Mouse (Mus musculus): Measurements from ENCODE around the gene Col5a1. TPM values are rescaled to one million over a fixed set of nuclear protein-coding genes. Genes with fewer than 3 reads are reported as not detected.

Gene Col5a1
- polyA plus RNA-seq, 1 experiment from 2014 or later, result 0.03 TPM

GRCm38 (mm10) chr2:28037505-28038390 lies 151.5 kb downstream of the Col5a1 start:
- H3K79me2 ChIP-seq (ENCODE audit: inconsistent target), result no peaks in the 10 kb centered on the region
- no peak overlapping the region for H3K4me3 ChIP-seq (ENCODE audit: inconsistent target)
- WGBS (ENCODE audit: missing documents), result 84% methylated on average over 12 of the region's 12 CpGs
- H3K27ac ChIP-seq, result no peak overlapping the region
- H3K36me3 ChIP-seq (ENCODE audit: inconsistent target), result no peaks in the 10 kb centered on the region

- 85% methylated on average over 13 of the region's 14 CpGs for WGBS (ENCODE audit: missing documents)
These were observed 152.3 kb downstream of the Col5a1 start for GRCm38 (mm10) chr2:28038391-28039096.

GRCm38 (mm10) chr2:28039647-28040325 lies 153.6 kb downstream of the Col5a1 start:
- Histone ChIP-seq H3K36me3 (ENCODE audit: inconsistent target) (no peaks in the 10 kb centered on the region), H3K27ac (no peak overlapping the region), H3K79me2 (ENCODE audit: inconsistent target) (no peaks in the 10 kb centered on the region), H3K4me3 (ENCODE audit: inconsistent target) (no peak overlapping the region)
- 93% methylated on average over 10 of the region's 10 CpGs for WGBS (ENCODE audit: missing documents)

More at GRCm38 (mm10) chr2:28038391-28039096, 152.3 kb downstream of the Col5a1 start:
- Histone ChIP-seq H3K79me2 (ENCODE audit: inconsistent target) (no peaks in the 10 kb centered on the region), H3K36me3 (ENCODE audit: inconsistent target) (no peaks in the 10 kb centered on the region), H3K27ac (no peak overlapping the region), H3K4me3 (ENCODE audit: inconsistent target) (no peak overlapping the region)

DNA sequence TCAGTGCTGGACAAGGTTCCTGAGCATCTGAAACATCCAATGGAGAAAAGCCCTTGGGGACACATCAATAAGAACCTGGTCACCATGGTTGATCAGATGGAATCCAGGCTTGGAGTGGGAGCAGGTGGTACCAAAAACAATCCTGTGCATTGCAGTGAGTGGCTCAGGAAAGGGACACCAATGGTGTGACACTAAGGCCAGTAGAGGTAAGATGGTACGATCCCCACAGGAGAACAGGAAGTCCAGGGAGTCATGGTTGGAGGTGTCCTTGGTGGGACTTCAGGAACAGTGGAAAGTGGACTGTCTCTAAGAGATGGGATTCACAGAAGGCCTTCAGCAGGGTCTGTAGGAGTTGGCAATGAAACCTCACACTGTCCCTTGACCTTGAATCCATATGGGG lies 154.2 kb downstream of the Col5a1 start:
- WGBS (ENCODE audit: missing documents), result 81% methylated on average over 1 of the region's 1 CpGs
- H3K27ac ChIP-seq, result no peak overlapping the region
- no peaks in the 10 kb centered on the region for H3K36me3 ChIP-seq (ENCODE audit: inconsistent target)
- no peak overlapping the region for H3K4me3 ChIP-seq (ENCODE audit: inconsistent target)
- H3K79me2 ChIP-seq (ENCODE audit: inconsistent target), result no peaks in the 10 kb centered on the region

DNA sequence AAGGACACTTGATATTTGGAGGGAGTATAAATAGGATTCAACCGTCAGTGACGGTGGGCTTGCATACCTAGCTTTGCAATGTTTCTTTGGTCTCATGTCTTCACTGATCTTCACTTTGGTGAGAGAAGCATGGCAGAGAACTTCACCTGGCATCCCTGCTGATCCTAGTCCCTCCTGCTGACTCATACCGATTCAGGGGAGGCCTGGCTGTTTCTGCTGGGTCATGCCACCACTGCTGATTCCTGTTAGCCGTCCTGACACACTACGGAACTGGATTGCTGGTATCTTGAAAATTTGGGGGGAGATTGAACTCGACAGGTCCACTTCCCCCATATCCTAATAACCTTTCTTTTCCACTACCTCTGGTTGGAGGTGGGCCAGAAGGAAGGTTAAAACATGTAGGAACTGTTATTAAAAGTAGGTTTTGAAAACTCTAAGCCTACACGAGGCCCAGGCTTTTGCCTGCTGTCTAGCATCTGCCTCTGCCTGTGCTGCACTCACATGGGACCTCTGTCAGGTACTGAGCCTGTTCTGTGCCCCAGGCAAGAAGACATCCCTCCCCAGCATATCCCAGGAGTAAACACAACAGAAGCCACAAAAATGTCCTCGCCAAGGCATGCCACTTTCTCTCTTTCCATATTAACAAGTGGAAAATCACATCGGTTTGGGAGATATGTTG lies 158.8 kb downstream of the Col5a1 start:
- H3K27ac ChIP-seq, result no peak overlapping the region
- 83% methylated on average over 9 of the region's 9 CpGs for WGBS (ENCODE audit: missing documents)
- no peaks in the 10 kb centered on the region for H3K79me2 ChIP-seq (ENCODE audit: inconsistent target)
- H3K4me3 ChIP-seq (ENCODE audit: inconsistent target), result no peak overlapping the region
- H3K36me3 ChIP-seq (ENCODE audit: inconsistent target), result no peaks in the 10 kb centered on the region

- H3K4me3 ChIP-seq (ENCODE audit: inconsistent target), result no peak overlapping the region
- H3K27ac ChIP-seq, result no peak overlapping the region
- WGBS (ENCODE audit: missing documents), result 84% methylated on average over 6 of the region's 6 CpGs
- H3K36me3 ChIP-seq (ENCODE audit: inconsistent target), result no peaks in the 10 kb centered on the region
- H3K79me2 ChIP-seq (ENCODE audit: inconsistent target), result no peaks in the 10 kb centered on the region
These were observed 160.1 kb downstream of the Col5a1 start for GRCm38 (mm10) chr2:28046311-28046710.

GRCm38 (mm10) chr2:28047092-28047491 lies 160.9 kb downstream of the Col5a1 start:
- no peaks in the 10 kb centered on the region for H3K79me2 ChIP-seq (ENCODE audit: inconsistent target)
- no peaks in the 10 kb centered on the region for H3K36me3 ChIP-seq (ENCODE audit: inconsistent target)
- H3K4me3 ChIP-seq (ENCODE audit: inconsistent target), result no peak overlapping the region
- no peak overlapping the region for H3K27ac ChIP-seq
- WGBS (ENCODE audit: missing documents), result 84% methylated on average over 7 of the region's 7 CpGs

GRCm38 (mm10) chr2:28059922-28060321 lies 173.7 kb downstream of the Col5a1 start:
- H3K4me3 ChIP-seq (ENCODE audit: inconsistent target), result no peak overlapping the region
- no peak overlapping the region for H3K27ac ChIP-seq
- WGBS (ENCODE audit: missing documents), result 100% methylated on average over 1 of the region's 1 CpGs
- no peaks in the 10 kb centered on the region for H3K36me3 ChIP-seq (ENCODE audit: inconsistent target)
- no peaks in the 10 kb centered on the region for H3K79me2 ChIP-seq (ENCODE audit: inconsistent target)

- Histone ChIP-seq H3K27ac (no peak overlapping the region), H3K36me3 (ENCODE audit: inconsistent target) (no peaks in the 10 kb centered on the region), H3K79me2 (ENCODE audit: inconsistent target) (no peaks in the 10 kb centered on the region), H3K4me3 (ENCODE audit: inconsistent target) (no peak overlapping the region)
- 87% methylated on average over 4 of the region's 4 CpGs for WGBS (ENCODE audit: missing documents)
These were observed 177.6 kb downstream of the Col5a1 start for GRCm38 (mm10) chr2:28063711-28064338.

- no peak overlapping the region for H3K27ac ChIP-seq
- 69% methylated on average over 7 of the region's 7 CpGs for WGBS (ENCODE audit: missing documents)
- H3K36me3 ChIP-seq (ENCODE audit: inconsistent target), result no peaks in the 10 kb centered on the region
- H3K79me2 ChIP-seq (ENCODE audit: inconsistent target), result no peaks in the 10 kb centered on the region
- H3K4me3 ChIP-seq (ENCODE audit: inconsistent target), result no peak overlapping the region
These were observed 178.3 kb downstream of the Col5a1 start for GRCm38 (mm10) chr2:28064339-28065080.

GRCm38 (mm10) chr2:28065081-28065651 lies 178.9 kb downstream of the Col5a1 start:
- no peaks in the 10 kb centered on the region for H3K79me2 ChIP-seq (ENCODE audit: inconsistent target)
- H3K36me3 ChIP-seq (ENCODE audit: inconsistent target), result no peaks in the 10 kb centered on the region
- 90% methylated on average over 5 of the region's 5 CpGs for WGBS (ENCODE audit: missing documents)
- H3K27ac ChIP-seq, result no peak overlapping the region
- H3K4me3 ChIP-seq (ENCODE audit: inconsistent target), result no peak overlapping the region

DNA sequence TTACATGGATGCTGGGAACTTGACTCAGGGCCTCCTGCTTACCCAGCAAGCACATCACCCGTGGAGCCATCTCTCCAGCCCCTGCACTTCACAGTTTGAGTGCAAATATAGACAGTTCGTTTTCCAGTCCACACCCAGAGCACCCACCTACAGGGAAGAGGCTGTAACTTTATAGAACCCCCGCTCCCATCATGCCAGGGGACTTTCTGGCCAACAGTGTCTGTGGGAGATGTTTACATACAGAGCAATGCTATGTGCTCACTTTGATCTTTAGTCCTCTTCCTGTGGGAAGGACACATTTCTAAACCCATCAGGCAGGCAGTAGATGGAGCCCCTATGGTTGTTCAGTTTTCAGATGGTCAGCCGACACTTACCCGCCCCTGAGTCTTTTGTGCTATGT lies 180.5 kb downstream of the Col5a1 start:
- no peaks in the 10 kb centered on the region for H3K36me3 ChIP-seq (ENCODE audit: inconsistent target)
- no peak overlapping the region for H3K4me3 ChIP-seq (ENCODE audit: inconsistent target)
- no peak overlapping the region for H3K27ac ChIP-seq
- no peaks in the 10 kb centered on the region for H3K79me2 ChIP-seq (ENCODE audit: inconsistent target)
- WGBS (ENCODE audit: missing documents), result 93% methylated on average over 5 of the region's 5 CpGs

GRCm38 (mm10) chr2:28067175-28067574 lies 180.9 kb downstream of the Col5a1 start:
- H3K4me3 ChIP-seq (ENCODE audit: inconsistent target), result no peak overlapping the region
- no peaks in the 10 kb centered on the region for H3K79me2 ChIP-seq (ENCODE audit: inconsistent target)
- no peaks in the 10 kb centered on the region for H3K36me3 ChIP-seq (ENCODE audit: inconsistent target)
- H3K27ac ChIP-seq, result no peak overlapping the region
- 98% methylated on average over 6 of the region's 6 CpGs for WGBS (ENCODE audit: missing documents)
